Mouse (Mus musculus) midbrain, embryonic 13.5 days (tissue): ENCODE data around the gene Snx30. TPM values are rescaled to one million over a fixed set of nuclear protein-coding genes. Genes with fewer than 3 reads are reported as not detected.

ENCODE experiments used
- ATAC-seq: fragments of 200-750 bp; cut with Nextera tagmentation; 2 replicates; pipeline ENCODE4 v1.8.0; 2017; ENCODE audit warnings: mild to moderate bottlenecking, moderate TSS enrichment, moderate library complexity
- H3K27ac ChIP-seq: fragments of 300-500 bp; sonication (generic); 2 replicates; pipeline ENCODE4 v1.5.1; 2015; ENCODE audit warnings: inconsistent platforms, mild to moderate bottlenecking, moderate library complexity
- H3K27me3 ChIP-seq: fragments of 300-500 bp; sonication (generic); 2 replicates; pipeline ENCODE4 v1.6.1; 2015; ENCODE audit warnings: mild to moderate bottlenecking, inconsistent platforms
- H3K36me3 ChIP-seq: fragments of 300-500 bp; sonication (generic); 2 replicates; pipeline ENCODE4 v1.6.1; 2015; ENCODE audit warnings: mild to moderate bottlenecking, inconsistent platforms
- H3K4me1 ChIP-seq: fragments of 300-500 bp; sonication (generic); replicated peaks from 2 replicates; pipeline ENCODE4 v1.6.1; 2015; ENCODE audit warnings: inconsistent platforms
- H3K4me2 ChIP-seq: fragments of 300-500 bp; sonication (generic); replicated peaks from 2 replicates; pipeline ENCODE4 v1.6.1; 2015; ENCODE audit warnings: moderate library complexity, mild to moderate bottlenecking, inconsistent platforms
- H3K4me3 ChIP-seq: fragments of 300-500 bp; sonication (generic); replicated peaks from 2 replicates; pipeline ENCODE4 v1.5.1; 2015; ENCODE audit warnings: mild to moderate bottlenecking, inconsistent platforms
- H3K9ac ChIP-seq: fragments of 300-500 bp; sonication (generic); replicated peaks from 2 replicates; pipeline ENCODE4 v1.6.1; 2015; ENCODE audit warnings: mild to moderate bottlenecking, inconsistent platforms
- H3K9me3 ChIP-seq: fragments of 300-500 bp; sonication (generic); 2 replicates; pipeline ENCODE4 v1.6.1; 2016; ENCODE audit warnings: mild to moderate bottlenecking, inconsistent platforms
- WGBS: fragments of 180-500 bp; shearing (Covaris S2); methylation state at CpG from one replicate; pipeline ENCODE4 v1.1.7; 2015; 5-methylcytosine and 5-hydroxymethylcytosine counted together
- polyA plus RNA-seq: library from polyadenylated mRNA; unstranded; fragments of >200 nt; fragmentation: Nextera tagmentation; extraction: Ambion mirVana; gene quantifications from 2 replicates; pipeline ENCODE4 v1.2.1, GENCODE M21; 2015

Gene Snx30
- polyA plus RNA-seq, 1 experiment from 2014 or later: 14.3 TPM

DNA sequence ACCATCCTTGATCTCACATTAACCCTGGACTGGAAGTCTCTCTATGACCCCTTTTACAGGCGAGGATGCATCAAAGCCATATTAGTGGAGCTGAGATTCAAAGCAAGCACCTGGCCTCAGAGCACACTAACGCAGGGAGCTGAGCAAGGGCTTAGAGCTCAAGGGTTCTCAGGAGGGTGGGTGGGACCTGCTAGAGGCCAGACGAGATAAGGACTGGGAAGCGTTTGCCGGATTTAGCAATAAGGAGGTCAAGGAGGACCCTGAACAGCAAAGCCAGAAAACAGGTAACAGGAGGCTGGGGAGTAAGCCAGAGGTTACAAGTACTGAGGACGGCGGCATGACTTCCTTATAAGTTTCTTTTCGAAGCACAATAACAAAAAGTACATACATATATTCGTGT, 10.8 kb downstream of the Snx30 start:
- Histone ChIP-seq H3K4me2 (no peak overlapping the region), H3K4me1 (peaks cover 27% of the 10 kb centered on the region), H3K4me3 (no peak overlapping the region), H3K9ac (no peak overlapping the region), H3K36me3 (no peaks in the 10 kb centered on the region), H3K27me3 (no peaks in the 10 kb centered on the region), H3K27ac (no peak overlapping the region), H3K9me3 (no peaks in the 10 kb centered on the region)
- 73% methylated on average over 9 of the region's 9 CpGs for WGBS
- no peak for ATAC-seq

DNA sequence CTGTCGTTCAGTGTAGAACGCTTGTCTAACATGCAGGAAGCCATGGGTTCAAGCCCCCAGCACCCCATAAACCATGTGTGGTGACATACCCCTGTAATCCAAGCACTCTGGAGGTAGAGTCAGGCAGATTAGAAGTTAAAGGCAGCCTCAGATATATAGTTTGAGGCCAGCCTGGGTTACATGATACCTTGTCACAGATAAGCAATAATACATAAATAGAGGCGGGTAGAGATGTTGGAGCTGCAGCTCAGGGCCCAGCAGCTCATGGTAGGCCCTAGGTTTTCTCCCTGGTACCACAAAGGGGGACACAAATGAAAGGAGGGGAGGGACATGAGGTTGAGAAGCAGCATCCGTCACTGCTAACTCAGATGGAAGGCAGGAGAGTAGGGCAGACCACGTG, 12.2 kb downstream of the Snx30 start:
- H3K27ac ChIP-seq: no peak overlapping the region
- ATAC-seq: no peak
- H3K4me1 ChIP-seq: peaks cover 27% of the 10 kb centered on the region
- no peaks in the 10 kb centered on the region for H3K9me3 ChIP-seq
- 76% methylated on average over 5 of the region's 5 CpGs for WGBS
- H3K36me3 ChIP-seq: no peaks in the 10 kb centered on the region
- no peak overlapping the region for H3K4me3 ChIP-seq
- H3K27me3 ChIP-seq: no peaks in the 10 kb centered on the region
- no peak overlapping the region for H3K9ac ChIP-seq
- no peak overlapping the region for H3K4me2 ChIP-seq

DNA sequence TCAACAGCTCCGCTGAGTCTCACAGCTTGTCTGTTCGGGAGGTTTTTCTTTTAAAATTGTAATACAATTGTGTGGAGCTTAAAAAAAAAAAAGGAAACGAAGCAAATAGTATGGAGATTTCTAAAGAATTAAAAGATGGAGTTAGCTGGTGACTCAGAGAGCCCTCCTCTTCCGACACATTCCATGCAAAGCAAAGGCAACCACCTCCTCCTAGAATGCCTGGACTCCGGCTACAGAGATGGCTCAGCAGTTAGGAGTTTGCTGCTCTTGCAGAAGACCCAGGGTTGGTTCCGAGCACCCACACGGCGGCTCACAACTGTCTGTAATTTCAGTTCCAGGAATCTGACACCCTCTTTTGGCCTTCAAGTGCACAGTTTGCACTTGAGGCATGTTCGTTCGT, 12.9 kb downstream of the Snx30 start:
- ATAC-seq: no peak
- H3K4me2 ChIP-seq: no peak overlapping the region
- 68% methylated on average over 10 of the region's 10 CpGs for WGBS
- H3K36me3 ChIP-seq: no peaks in the 10 kb centered on the region
- no peak overlapping the region for H3K4me3 ChIP-seq
- H3K27ac ChIP-seq: 0 out of 2 replicates have a peak overlapping the region, but pooled peaks have one; percentile 56
- no peak overlapping the region for H3K9ac ChIP-seq
- H3K4me1 ChIP-seq: peaks cover 30% of the 10 kb centered on the region
- no peaks in the 10 kb centered on the region for H3K27me3 ChIP-seq
- no peaks in the 10 kb centered on the region for H3K9me3 ChIP-seq

DNA sequence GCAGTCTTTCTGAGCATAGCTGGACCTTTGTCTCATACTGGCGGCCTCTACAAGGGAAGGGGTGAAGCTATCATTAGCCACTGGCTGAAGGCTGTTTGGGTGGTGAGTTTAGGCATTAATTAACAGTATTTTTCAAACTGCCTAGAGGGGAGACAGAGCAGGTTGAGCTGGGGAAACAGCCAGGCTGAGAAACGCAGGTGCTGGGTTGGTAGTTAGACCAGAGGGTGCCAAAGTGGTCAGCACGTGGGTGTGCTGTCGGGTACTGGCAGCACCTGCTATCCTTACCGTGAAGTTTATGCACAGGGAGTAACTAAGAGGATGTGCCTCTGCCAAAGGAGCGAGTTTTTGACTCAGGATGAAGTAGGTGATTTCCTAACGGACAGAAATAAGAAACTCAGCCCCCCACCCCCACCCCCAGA, 13.4 kb downstream of the Snx30 start:
- no peaks in the 10 kb centered on the region for H3K9me3 ChIP-seq
- H3K36me3 ChIP-seq: no peaks in the 10 kb centered on the region
- H3K27ac ChIP-seq: peak overlapping the region; percentile 56; the same call in 1 of the 2 replicates
- no peak overlapping the region for H3K4me3 ChIP-seq
- peak; percentile 61 for ATAC-seq
- H3K4me2 ChIP-seq: no peak overlapping the region
- no peaks in the 10 kb centered on the region for H3K27me3 ChIP-seq
- H3K4me1 ChIP-seq: peaks cover 30% of the 10 kb centered on the region
- 48% methylated on average over 7 of the region's 7 CpGs for WGBS
- no peak overlapping the region for H3K9ac ChIP-seq

DNA sequence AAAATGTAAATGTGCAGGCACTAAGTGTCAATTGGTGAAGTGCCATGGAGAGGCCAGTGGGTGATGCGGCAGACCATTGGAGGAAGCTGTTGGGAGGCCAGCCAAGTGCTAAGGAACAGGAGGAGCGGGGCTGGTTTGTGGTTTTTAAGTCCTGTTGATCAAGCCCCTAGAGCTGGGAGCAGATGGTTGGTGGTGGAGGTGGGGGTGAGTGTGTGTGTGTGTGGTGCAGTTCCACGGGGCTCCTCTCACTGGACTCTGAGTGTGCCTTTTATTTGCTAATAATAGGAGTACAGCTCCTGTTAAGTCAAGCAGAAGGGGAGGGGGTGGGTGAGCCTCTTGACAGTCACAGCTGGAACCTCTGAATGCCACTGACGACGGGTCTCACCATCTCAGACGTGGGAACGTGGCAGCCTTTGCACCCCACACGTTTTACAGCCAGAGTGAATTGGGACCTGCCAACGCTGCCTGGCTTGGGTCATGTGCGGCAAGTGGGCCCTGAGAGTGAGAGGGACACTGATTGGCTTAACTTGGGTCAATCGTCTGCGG, 13.9 kb downstream of the Snx30 start:
- H3K27ac ChIP-seq: peak overlapping the region; percentile 56; the same call in 1 of the 2 replicates
- peaks cover 30% of the 10 kb centered on the region for H3K4me1 ChIP-seq
- H3K9ac ChIP-seq: no peak overlapping the region
- no peak overlapping the region for H3K4me3 ChIP-seq
- 18% methylated on average over 12 of the region's 12 CpGs for WGBS
- ATAC-seq: peak; percentile 87
- H3K36me3 ChIP-seq: no peaks in the 10 kb centered on the region
- H3K27me3 ChIP-seq: no peaks in the 10 kb centered on the region
- no peaks in the 10 kb centered on the region for H3K9me3 ChIP-seq
- H3K4me2 ChIP-seq: no peak overlapping the region

DNA sequence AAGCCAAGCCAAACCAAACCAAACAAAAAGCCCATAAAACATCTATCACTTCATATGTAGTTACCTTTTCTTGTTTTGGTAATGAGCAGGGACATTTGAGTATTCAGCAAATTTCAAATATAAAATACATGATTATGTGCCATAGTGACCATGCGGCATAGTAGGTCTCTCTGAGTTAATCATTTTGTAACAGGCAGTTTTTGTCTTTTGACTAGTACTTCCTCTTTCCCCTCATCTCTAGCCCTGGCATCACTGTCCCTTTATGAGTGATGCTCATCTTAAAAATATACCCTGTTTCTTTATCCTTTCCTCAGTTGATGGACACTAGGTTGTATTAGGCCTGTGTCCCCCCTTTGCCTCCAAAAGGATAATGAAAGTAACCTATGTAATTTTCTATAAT, 15.9 kb downstream of the Snx30 start:
- no peak for ATAC-seq
- Histone ChIP-seq H3K9me3 (no peaks in the 10 kb centered on the region), H3K4me1 (peaks cover 28% of the 10 kb centered on the region), H3K27ac (no peak overlapping the region), H3K27me3 (no peaks in the 10 kb centered on the region), H3K9ac (no peak overlapping the region), H3K4me3 (no peak overlapping the region), H3K36me3 (no peaks in the 10 kb centered on the region), H3K4me2 (no peak overlapping the region)
- 93% methylated on average over 1 of the region's 1 CpGs for WGBS

DNA sequence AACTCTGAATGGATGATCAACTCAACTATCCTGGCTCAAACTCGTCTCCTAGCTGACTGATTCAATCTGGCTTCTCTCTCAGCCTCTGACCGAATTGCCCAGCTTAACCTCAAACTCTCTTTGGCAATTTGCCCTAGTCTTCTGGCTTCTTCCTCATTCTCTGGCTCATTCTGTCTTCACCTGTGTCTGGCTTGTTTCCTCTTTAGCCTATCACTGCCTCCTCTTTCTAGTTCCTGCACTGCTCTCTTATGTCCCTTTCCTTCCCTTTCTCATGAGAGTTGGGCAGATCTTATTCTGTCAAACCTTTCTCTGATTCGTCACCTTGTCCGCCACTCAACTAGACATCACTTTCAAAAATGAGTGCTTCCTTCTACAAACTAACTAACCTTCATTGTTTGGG, 16.5 kb downstream of the Snx30 start:
- no peaks in the 10 kb centered on the region for H3K27me3 ChIP-seq
- H3K4me3 ChIP-seq: no peak overlapping the region
- H3K9ac ChIP-seq: no peak overlapping the region
- H3K4me2 ChIP-seq: no peak overlapping the region
- no peaks in the 10 kb centered on the region for H3K36me3 ChIP-seq
- peaks cover 28% of the 10 kb centered on the region for H3K4me1 ChIP-seq
- WGBS: 92% methylated on average over 4 of the region's 4 CpGs
- ATAC-seq: no peak
- no peak overlapping the region for H3K27ac ChIP-seq
- H3K9me3 ChIP-seq: no peaks in the 10 kb centered on the region

DNA sequence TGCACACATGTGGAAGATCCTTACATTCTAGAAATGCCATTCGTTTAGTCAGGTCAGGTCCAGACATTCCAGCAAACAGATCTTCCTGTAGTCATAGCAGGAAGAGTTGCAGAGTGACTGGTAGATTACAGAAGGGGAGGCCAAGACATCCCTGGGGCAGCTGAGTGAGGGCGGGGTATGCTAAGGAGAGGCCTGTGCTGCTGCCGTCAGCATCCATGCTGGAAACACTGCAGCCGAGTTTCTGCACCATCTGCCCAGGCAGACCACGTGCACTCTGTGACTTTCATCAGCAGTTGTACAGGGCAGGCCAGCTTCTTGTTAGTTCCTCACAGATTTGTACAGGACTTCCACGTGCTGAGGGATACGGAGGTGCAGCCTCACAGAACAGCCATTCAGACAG, 17.8 kb downstream of the Snx30 start:
- Histone ChIP-seq H3K36me3 (no peaks in the 10 kb centered on the region), H3K4me2 (no peak overlapping the region), H3K4me3 (no peak overlapping the region), H3K4me1 (peaks cover 18% of the 10 kb centered on the region), H3K27ac (no peak overlapping the region), H3K9ac (no peak overlapping the region), H3K9me3 (no peaks in the 10 kb centered on the region), H3K27me3 (no peaks in the 10 kb centered on the region)
- no peak for ATAC-seq
- WGBS: 66% methylated on average over 7 of the region's 7 CpGs

DNA sequence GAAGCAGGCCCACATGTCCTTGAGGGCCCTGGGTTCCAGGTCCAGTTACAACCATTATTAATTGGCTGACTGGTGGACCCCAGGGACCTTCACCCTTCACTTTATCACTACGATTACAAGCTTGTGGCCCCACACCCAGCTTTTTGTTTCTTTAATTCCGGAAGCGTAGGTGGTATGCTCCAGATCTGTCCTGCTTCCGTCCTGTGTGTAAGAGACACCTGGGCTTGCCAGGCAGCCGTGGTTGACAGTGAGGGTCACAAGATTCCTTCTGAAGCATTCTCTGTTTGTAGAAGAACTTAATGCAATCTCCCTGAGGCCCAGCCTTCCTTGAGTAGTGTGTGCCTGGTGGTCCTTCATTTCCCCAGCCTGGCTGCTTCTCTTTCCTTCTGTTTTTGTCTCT, 19.2 kb downstream of the Snx30 start:
- no peak overlapping the region for H3K27ac ChIP-seq
- no peak overlapping the region for H3K4me2 ChIP-seq
- no peak overlapping the region for H3K9ac ChIP-seq
- H3K27me3 ChIP-seq: no peaks in the 10 kb centered on the region
- no peak overlapping the region for H3K4me3 ChIP-seq
- WGBS: 94% methylated on average over 5 of the region's 5 CpGs
- no peaks in the 10 kb centered on the region for H3K36me3 ChIP-seq
- peaks cover 4% of the 10 kb centered on the region for H3K4me1 ChIP-seq
- no peak for ATAC-seq
- no peaks in the 10 kb centered on the region for H3K9me3 ChIP-seq

DNA sequence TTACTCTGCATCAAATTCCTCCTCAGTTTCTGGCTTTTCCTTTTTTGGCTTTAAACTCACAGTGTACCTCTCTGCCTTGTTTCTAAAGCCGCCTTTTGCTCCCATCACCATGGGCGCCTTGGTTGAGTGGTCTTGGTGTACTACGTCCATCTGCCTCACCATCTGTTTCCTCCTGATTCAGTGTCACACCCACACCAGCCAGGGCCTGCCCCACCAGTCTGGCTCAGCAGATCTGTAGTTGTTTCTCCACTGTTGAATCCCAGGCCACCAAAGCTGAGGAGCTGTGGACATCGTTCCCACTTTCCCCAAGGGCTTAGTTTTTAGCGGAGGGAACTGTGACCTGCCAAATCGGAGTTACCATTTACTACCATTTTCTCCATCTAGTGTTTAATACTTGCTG, 20.0 kb downstream of the Snx30 start:
- H3K27ac ChIP-seq: no peak overlapping the region
- H3K27me3 ChIP-seq: no peaks in the 10 kb centered on the region
- no peak overlapping the region for H3K4me2 ChIP-seq
- H3K36me3 ChIP-seq: no peaks in the 10 kb centered on the region
- no peak overlapping the region for H3K9ac ChIP-seq
- H3K4me3 ChIP-seq: no peak overlapping the region
- no peak for ATAC-seq
- no peaks in the 10 kb centered on the region for H3K9me3 ChIP-seq
- 0 out of 2 replicates have a peak, but pooled peaks cover 3% of the 10 kb centered on the region for H3K4me1 ChIP-seq
- 88% methylated on average over 6 of the region's 6 CpGs for WGBS

DNA sequence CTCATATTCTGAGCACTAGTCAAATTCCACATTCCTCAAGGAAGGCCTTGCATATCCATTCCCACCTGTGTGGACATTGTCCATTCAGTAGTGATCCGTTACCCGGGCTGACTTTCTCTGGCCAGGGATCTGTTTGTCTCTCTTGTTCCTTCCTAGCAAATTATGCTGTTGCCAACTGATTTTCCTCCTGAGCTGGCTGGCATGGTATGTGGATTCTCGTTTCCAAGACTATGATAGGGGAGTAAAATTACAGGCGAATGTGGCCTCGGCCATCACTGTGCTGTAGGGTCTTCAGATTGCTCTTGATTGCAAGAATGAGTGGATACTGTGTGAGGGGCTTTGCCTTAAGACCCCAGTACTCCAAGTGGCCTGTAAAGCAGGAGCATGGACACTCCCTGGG, 20.7 kb downstream of the Snx30 start:
- Histone ChIP-seq H3K27ac (no peak overlapping the region), H3K9me3 (no peaks in the 10 kb centered on the region), H3K4me3 (no peak overlapping the region), H3K4me1 (0 out of 2 replicates have a peak, but pooled peaks cover 3% of the 10 kb centered on the region), H3K9ac (no peak overlapping the region), H3K27me3 (no peaks in the 10 kb centered on the region), H3K4me2 (no peak overlapping the region), H3K36me3 (no peaks in the 10 kb centered on the region)
- 93% methylated on average over 5 of the region's 5 CpGs for WGBS
- ATAC-seq: no peak

DNA sequence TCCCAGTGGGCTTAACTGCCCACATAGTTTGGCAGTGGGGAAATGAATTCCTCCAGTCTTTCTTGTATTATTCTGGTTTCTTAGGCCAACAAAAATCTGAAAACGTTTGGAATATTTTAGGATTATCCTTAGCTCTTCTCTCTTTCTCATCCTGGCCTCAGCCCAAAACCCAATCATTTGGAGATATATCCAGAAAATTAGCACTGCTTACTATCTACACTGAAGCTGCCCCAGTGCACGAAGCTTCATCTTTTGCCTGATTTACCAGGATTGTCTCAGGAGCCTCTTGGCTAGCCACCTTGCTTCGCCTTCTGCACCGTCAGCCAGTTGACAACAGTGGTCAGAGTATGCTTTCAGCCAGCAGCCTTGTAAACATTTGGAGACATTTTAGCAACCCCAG, 23.4 kb downstream of the Snx30 start:
- H3K4me1 ChIP-seq: no peaks in the 10 kb centered on the region
- no peaks in the 10 kb centered on the region for H3K27me3 ChIP-seq
- H3K9ac ChIP-seq: no peak overlapping the region
- no peak overlapping the region for H3K4me2 ChIP-seq
- no peak overlapping the region for H3K27ac ChIP-seq
- ATAC-seq: no peak
- WGBS: 87% methylated on average over 4 of the region's 4 CpGs
- H3K36me3 ChIP-seq: no peaks in the 10 kb centered on the region
- no peaks in the 10 kb centered on the region for H3K9me3 ChIP-seq
- no peak overlapping the region for H3K4me3 ChIP-seq

DNA sequence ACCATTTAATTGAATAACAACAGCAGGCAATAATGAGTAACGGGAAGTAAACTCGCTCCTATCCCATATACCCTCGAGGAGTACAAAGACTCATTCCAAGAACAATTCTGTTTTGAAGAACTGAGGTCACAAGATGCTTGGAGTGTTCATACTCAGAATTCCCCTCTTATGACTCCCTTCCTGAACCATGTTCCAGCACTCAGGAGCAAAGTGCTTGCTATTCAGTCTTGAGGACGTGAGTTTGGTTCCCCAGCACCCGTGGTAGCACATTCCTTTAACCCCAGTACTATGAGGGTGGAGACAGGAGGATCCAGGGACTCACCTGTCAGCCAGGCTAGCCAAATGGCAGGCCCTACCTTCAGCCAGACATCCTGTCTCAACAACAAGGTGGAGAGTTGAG, 25.4 kb downstream of the Snx30 start:
- Histone ChIP-seq H3K27ac (no peak overlapping the region), H3K4me1 (no peaks in the 10 kb centered on the region), H3K36me3 (0 out of 2 replicates have a peak, but pooled peaks cover 2% of the 10 kb centered on the region), H3K9ac (no peak overlapping the region), H3K9me3 (no peaks in the 10 kb centered on the region), H3K4me3 (no peak overlapping the region), H3K4me2 (no peak overlapping the region), H3K27me3 (no peaks in the 10 kb centered on the region)
- ATAC-seq: no peak
- WGBS: 86% methylated on average over 5 of the region's 5 CpGs
